8 mouse cellular contexts compared by ENCODE assay signal in genomic region chr14:52008321-52009203, GRCm38 (mm10). TPM values are rescaled to one million over a fixed set of nuclear protein-coding genes. Genes with fewer than 3 reads are reported as not detected.
DNase-seq lines count a peak whose midpoint lies in the region; ATAC-seq lines count a peak whose summit lies in the region.

No protein-coding gene starts in this region.

- H3K27me3 ChIP-seq in intestine, embryonic 14.5 days (replicated peaks; ENCODE audit: control insufficient read depth, insufficient read depth, low read length): no peaks in the 10 kb centered on the region
- H3K27me3 ChIP-seq in midbrain, embryonic 11.5 days (ENCODE audit: control insufficient read depth, insufficient read depth, low read length): no peaks in the 10 kb centered on the region

- no peak overlapping the region for H3K27ac ChIP-seq in intestine, embryonic 14.5 days (ENCODE audit: low read depth)
- 0 out of 2 replicates have a peak overlapping the region, but pooled peaks have one; percentile 100 for H3K27ac ChIP-seq in midbrain, embryonic 11.5 days (ENCODE audit: low read depth, low read length)

- intact Hi-C loops in left cerebral cortex, postnatal 36 days (cut with DNase I): loop anchor here (5.0 kb wide), 1 partner anchor 106 kb away; no protein-coding TSS in a partner anchor

- no peak overlapping the region for H3K4me3 ChIP-seq in intestine, embryonic 14.5 days (ENCODE audit: low read depth, low read length)
- H3K4me3 ChIP-seq in midbrain, embryonic 11.5 days (ENCODE audit: low read depth, low read length): peak overlapping the region; percentile 41

- no peak overlapping the region for H3K4me2 ChIP-seq in intestine, embryonic 14.5 days (ENCODE audit: low read length)
- H3K4me2 ChIP-seq in midbrain, embryonic 11.5 days: peak overlapping the region; percentile 85

- no peaks in the 10 kb centered on the region for H3K9me3 ChIP-seq in intestine, embryonic 14.5 days (ENCODE audit: control insufficient read depth, low read length)
- H3K9me3 ChIP-seq in midbrain, embryonic 11.5 days (ENCODE audit: control insufficient read depth, low read length): no peaks in the 10 kb centered on the region

- peak; percentile 92 for DNase-seq in adrenal gland, adult 2 months
- peak; percentile 92 for DNase-seq in embryo, embryonic 11 days
- DNase-seq in gastrocnemius, postnatal 25 days: peak; percentile 85
- peak; percentile 94 for DNase-seq in intestine, embryonic 14.5 days (ENCODE audit: low spot score)
- peak; percentile 88 to 90 for DNase-seq in left cerebral cortex, postnatal 36 days (ENCODE audit: low spot score in 2 of 2)
- DNase-seq in midbrain, embryonic 11.5 days (ENCODE audit: low spot score, missing footprints): peak; percentile 99
- DNase-seq in right cerebral cortex, postnatal 36 days (ENCODE audit: low spot score in 2 of 2): peak; percentile 85 to 87
- DNase-seq in urinary bladder, postnatal 36 days (ENCODE audit: low spot score in 2 of 2): peak; percentile 83 to 88

- WGBS in intestine, embryonic 14.5 days: 56% methylated on average over 38 of the region's 38 CpGs
- WGBS in midbrain, embryonic 11.5 days: 52% methylated on average over 38 of the region's 38 CpGs

- H3K9ac ChIP-seq in intestine, embryonic 14.5 days (ENCODE audit: low read length): no peak overlapping the region
- peak overlapping the region; percentile 73 for H3K9ac ChIP-seq in midbrain, embryonic 11.5 days (ENCODE audit: low read length)

- ATAC-seq in intestine, embryonic 14.5 days (replicated peaks; ENCODE audit: low FRiP score, low TSS enrichment, low read depth): peak; percentile 51
- peak; percentile 12 for ATAC-seq in midbrain, embryonic 11.5 days (ENCODE audit: low FRiP score)

- peaks cover 53% of the 10 kb centered on the region for H3K36me3 ChIP-seq in intestine, embryonic 14.5 days (ENCODE audit: control insufficient read depth, insufficient read depth, low read length)
- H3K36me3 ChIP-seq in midbrain, embryonic 11.5 days (ENCODE audit: control insufficient read depth, insufficient read depth, low read length): peaks cover 30% of the 10 kb centered on the region

- H3K4me1 ChIP-seq in intestine, embryonic 14.5 days (replicated peaks; ENCODE audit: control insufficient read depth, insufficient read depth, low read length): peaks cover 31% of the 10 kb centered on the region
- H3K4me1 ChIP-seq in midbrain, embryonic 11.5 days (ENCODE audit: control insufficient read depth, insufficient read depth, low read length): peaks cover 69% of the 10 kb centered on the region

RNA-seq across cellular contexts. Expression of gene Tmem253, which starts 6.9 kb away (rescaled TPM):
- 1 to 10 TPM; 1.6 to 2.1 TPM for total RNA-seq in adrenal gland, adult 2 months (2021)
- 0.36 and 0.83 TPM in 2 replicates for polyA plus RNA-seq in adrenal gland, adult 2 months (2012; rRNA removed)
- 1 to 10 TPM; 1.5 to 2.1 TPM for total RNA-seq in gastrocnemius, postnatal 25 days (2021)
- 6.8 and 8.5 TPM in 2 replicates for polyA plus RNA-seq in intestine, embryonic 14.5 days (2014; fragmentation: Nextera tagmentation; extraction: Ambion mirVana)
- total RNA-seq in left cerebral cortex, postnatal 36 days (2021): under 1 TPM in 1 of 2 experiments, not detected in 1; 0.72 TPM
- polyA plus RNA-seq in midbrain, embryonic 11.5 days (2014; fragmentation: Nextera tagmentation; extraction: Ambion mirVana): 1.0 and 1.5 TPM in 2 replicates

RNA-seq across cellular contexts. Expression of gene Zfp219, which starts 12.0 kb away (rescaled TPM):
- total RNA-seq in adrenal gland, adult 2 months (2021): 10 to 100 TPM; 40.7 to 52.9 TPM
- 133 and 156 TPM in 2 replicates for polyA plus RNA-seq in adrenal gland, adult 2 months (2012; rRNA removed)
- 10 to 100 TPM; 10.8 to 11.7 TPM for total RNA-seq in gastrocnemius, postnatal 25 days (2021)
- polyA plus RNA-seq in intestine, embryonic 14.5 days (2014; fragmentation: Nextera tagmentation; extraction: Ambion mirVana): 31.9 and 34.0 TPM in 2 replicates
- 10 to 100 TPM; 30.1 to 39.7 TPM for total RNA-seq in left cerebral cortex, postnatal 36 days (2021)
- 91.9 and 110 TPM in 2 replicates for polyA plus RNA-seq in midbrain, embryonic 11.5 days (2014; fragmentation: Nextera tagmentation; extraction: Ambion mirVana)

RNA-seq across cellular contexts. Expression of gene Arhgef40, which starts 24.0 kb away (rescaled TPM):
- total RNA-seq in adrenal gland, adult 2 months (2021): 10 to 100 TPM; 39.7 to 56.9 TPM
- polyA plus RNA-seq in adrenal gland, adult 2 months (2012; rRNA removed): 97.8 and 107 TPM in 2 replicates
- total RNA-seq in gastrocnemius, postnatal 25 days (2021): 10 to 100 TPM; 17.2 to 17.6 TPM
- 80.8 and 86.3 TPM in 2 replicates for polyA plus RNA-seq in intestine, embryonic 14.5 days (2014; fragmentation: Nextera tagmentation; extraction: Ambion mirVana)
- 10 to 100 TPM; 24.9 to 31.6 TPM for total RNA-seq in left cerebral cortex, postnatal 36 days (2021)
- polyA plus RNA-seq in midbrain, embryonic 11.5 days (2014; fragmentation: Nextera tagmentation; extraction: Ambion mirVana): 50.4 and 52.8 TPM in 2 replicates

RNA-seq across cellular contexts. Expression of gene Olfr221, which starts 33.7 kb away (rescaled TPM):
- not detected for total RNA-seq in adrenal gland, adult 2 months (2021)
- not detected in 2 replicates for polyA plus RNA-seq in adrenal gland, adult 2 months (2012; rRNA removed)
- total RNA-seq in gastrocnemius, postnatal 25 days (2021): not detected
- not detected in 2 replicates for polyA plus RNA-seq in intestine, embryonic 14.5 days (2014; fragmentation: Nextera tagmentation; extraction: Ambion mirVana)
- not detected for total RNA-seq in left cerebral cortex, postnatal 36 days (2021)
- not detected in 2 replicates for polyA plus RNA-seq in midbrain, embryonic 11.5 days (2014; fragmentation: Nextera tagmentation; extraction: Ambion mirVana)
